Mouse (Mus musculus) urinary bladder, postnatal 25 days (tissue): ENCODE data around the gene Coro6.
A peak's percentile ranks its signal among the peaks of the same experiment; 100 is the strongest.

Experiments
- DNase-seq: peaks from one replicate; pipeline ENCODE4 v3.0.0; 2022; ENCODE audit warnings: low spot score

Coro6 gene

GRCm38 (mm10) chr11:77512891-77513810 is 50.9 kb downstream of the Coro6 start:
- DNase-seq = peak; percentile 80

DNA sequence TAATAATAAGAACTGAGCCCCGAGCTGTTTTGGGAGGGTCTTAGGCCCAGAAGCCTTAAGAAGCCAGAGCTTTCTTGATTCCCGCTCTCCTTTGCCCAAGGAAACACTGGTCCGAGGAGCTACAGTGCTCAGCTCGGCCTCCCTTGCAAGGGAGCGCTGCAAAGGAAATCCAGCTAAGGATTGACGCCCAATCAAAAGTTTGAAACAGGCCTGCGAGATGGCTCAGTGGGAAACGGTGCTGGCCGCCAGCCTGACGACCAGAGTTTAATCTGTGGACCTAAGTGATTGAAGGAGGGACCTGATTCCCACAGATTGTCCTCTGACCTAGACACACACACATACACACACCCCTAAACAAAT is 51.6 kb downstream of the Coro6 start:
- no peak for DNase-seq

DNA sequence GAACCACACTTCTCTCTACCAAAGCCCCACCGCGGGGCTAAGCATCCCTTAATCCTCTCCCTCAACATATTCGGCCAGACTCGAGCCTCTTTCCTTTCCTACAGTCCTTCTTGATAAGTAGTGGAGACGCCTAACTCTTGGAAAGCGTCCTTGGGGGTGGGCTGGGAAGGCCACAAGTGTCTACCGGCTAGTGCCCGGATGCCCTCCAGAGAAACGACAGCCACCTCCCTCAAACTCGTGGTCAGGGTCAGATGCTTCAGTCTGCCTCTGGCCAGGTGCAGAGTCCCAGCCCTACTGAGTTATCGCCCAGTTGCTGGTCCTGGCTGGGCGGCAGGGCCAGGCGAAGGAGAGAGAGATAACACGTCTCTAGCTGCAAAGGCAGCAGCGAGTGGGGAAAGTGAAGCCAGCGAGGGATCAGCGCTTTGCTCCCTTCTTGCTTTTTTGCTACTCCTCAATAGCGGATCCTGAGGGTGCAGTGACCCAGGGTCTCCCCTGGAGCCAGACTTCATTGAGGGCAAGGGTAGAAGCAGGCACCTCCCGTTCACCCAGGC is 52.1 kb downstream of the Coro6 start:
- no peak for DNase-seq

- DNase-seq = peak; percentile 60
Observed at GRCm38 (mm10) chr11:77514832-77515636, 52.8 kb downstream of the Coro6 start, which contains the start of gene Abhd15. Gene Abhd15 (plus strand): TSS chr11:77515121.

DNA sequence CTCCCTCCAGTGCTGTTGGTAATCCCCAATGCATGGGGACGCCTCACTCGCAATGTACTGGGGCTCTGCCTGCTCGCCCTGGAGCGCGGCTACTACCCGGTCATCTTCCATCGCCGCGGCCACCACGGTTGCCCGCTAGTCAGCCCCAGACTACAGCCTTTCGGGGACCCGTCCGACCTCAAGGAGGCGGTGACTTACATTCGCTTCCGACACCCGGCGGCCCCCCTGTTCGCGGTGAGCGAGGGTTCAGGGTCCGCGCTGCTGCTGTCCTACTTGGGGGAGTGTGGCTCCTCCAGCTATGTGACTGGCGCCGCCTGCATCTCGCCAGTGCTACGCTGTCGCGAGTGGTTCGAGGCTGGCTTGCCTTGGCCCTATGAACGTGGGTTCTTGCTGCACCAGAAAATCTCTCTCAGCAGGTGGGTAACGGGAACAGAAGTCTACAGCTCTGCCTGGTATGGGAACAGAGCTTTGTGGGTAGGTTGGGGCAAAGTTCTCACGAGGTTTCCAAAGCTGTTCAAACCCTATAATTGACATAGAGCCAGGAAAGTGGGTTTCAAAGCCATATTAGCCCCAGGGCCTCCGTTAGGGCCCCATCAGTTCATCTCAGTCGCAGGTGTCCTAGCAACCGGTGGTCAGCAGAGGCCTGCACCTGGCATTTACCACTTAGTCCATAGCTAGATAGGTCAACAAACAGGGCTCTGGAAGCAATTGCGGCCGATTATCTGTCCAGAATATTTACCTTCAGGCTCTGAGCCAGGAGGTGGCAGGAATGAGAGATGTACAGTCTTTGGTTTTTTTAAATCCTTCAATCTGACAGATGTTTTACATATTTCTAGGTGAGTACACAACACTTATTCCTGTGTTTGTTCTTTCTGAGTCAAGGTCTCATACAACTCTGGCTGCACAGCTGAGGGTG is 53.7 kb downstream of the Coro6 start, which contains the start of gene Trp53i13:
Trp53i13 (minus strand) TSS at position 344 of the 916 bp plus-strand sequence.
- DNase-seq = no peak

DNA sequence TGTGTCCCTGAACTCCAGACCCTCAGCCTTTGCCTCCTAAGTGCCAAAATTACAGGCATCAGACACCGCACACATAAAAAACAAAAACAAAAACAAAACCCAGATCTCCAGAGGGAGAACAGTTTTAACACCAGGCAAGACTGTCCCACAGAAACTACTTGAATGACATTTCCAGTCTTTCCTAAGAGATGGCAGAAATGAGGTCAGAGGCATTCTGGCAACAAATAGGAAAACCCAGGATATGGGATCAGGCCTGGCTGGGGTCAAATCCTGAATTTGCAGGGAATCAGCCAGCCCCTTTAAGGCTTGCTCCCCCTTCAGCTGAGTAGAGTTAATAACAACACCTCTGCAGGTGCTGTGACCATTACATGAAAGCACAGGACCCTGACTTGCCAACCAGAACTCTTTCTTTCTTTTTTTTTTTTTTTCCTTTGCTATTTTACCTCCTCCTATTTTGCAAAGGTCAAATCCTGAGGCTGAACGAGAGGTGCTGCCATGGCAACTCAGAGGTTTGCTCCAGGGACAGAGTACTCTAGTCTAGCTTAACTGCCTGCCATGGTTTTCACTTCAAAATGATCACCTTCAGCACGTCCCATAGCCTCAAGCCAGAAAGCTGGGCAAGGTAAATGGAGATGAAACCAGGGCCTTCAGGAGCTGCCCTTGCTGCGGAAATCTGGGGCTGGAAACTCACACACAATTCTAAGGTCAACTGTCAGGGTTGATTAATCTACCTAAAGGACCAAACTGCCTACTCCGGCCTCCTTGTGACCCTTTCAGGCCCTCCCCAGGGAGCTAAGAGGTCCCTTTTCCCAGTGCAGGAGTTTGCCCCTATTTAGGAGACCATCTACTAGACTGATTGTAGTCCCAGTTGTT is 54.6 kb downstream of the Coro6 start:
- no peak for DNase-seq

DNA sequence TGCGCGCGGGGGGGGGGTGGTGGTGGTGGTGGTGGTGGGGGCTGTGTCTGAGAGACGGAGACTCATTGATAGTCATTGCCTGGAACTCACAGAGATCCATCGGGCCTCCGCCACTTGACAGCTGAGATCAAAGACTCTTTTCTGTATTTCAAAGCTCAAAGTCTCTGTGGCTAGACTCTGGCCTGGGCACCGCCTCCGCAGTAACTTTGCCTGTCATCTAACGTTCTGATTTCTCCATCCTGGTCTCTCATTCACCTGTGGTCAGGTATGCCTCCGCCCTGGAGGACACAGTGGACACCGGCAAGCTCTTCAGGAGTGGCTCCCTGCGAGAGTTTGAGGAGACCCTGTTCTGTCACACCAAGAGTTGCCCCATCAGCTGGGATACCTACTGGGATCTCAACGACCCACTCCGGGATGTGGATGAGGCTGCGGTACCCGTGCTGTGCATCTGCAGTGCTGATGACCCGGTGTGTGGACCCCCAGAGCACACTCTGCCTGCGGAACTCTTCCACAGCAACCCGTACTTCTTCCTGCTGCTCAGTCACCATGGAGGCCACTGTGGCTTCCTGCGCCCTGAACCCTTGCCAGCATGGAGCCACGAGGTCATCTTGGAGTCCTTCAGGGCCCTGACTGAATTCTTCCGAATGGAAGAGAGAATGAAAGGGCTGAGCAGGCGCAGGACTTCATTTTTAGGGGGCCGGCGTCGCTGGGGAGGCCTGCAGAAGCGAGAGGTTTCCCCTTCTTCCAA is 56.0 kb downstream of the Coro6 start:
- DNase-seq = no peak

DNA sequence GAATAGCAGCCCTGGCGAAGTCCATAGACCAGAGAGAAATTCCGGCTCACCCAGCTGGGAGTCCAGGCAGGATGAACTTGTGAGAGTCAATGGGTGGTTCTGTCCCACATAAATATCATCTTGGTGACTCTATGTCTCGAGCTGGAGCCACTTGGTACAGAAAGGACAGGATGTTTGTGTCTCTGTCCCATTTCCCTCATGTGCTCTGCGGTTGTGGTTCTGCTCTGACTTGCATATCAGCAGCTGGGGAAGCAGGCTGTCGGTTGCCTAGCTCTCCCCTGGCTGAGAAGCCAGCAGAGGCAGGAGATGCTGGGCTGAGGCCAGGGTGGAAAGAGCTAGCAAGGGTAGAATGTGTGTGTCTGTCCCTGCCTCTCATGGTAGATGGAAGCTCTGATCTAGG is 56.8 kb downstream of the Coro6 start, which contains the start of gene Gm10392:
Gm10392 (minus strand) TSS at position 156 of the 400 bp plus-strand sequence.
- DNase-seq = no peak
